Mouse (Mus musculus): ENCODE measurements around the gene Gm20388. TPM values are rescaled to one million over a fixed set of nuclear protein-coding genes. Genes with fewer than 3 reads are reported as not detected.
A peak's percentile ranks its signal among the peaks of the same experiment; 100 is the strongest.

Gene Gm20388
- total RNA-seq, 1 experiment, result 27.0 TPM

DNA sequence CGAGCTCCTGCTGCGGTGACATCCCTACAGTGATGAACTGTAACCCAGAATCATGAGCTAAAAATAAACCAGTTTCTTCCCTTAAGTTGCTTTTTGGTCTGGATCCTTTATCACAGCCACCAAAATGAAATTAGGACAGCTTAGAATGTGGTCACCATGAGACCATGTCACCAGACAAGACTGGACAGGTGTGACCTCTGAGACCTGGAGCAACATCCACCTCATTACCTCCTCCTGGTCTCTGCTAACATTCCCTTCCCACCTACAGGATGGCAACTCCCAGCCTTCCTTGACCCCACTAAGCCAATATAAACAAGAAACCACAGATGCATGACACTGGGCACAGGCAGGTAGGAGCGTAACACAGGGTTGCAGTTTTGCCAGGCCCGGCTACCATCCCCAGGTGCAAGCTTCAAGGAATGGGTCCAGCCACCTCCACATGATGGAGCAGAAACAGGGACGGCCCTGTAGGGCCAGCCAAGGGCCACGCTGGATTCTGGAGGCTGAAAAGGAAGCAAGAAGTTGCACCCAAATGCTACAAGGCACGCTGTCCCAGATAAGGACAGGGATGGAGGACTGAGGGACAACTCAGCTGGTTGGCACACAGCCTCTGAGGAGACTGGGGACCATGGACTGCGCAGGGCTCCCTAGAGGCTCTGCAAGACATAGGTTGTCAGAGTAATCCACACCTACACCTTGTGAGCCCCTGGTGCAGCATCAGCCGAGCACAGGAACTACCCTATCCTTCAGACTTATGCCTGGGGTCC lies 2627.9 kb downstream of the Gm20388 start:
- TF ChIP-seq MAFK (IDR thresholded peaks at IDR 0.05; ENCODE audit: insufficient read depth, low read depth, low read length) (no peak), ZNF384 (IDR thresholded peaks at IDR 0.05; ENCODE audit: low read depth, low read length) (no peak), CHD2 (IDR thresholded peaks at IDR 0.05; ENCODE audit: low read depth, low read length) (no peak), HCFC1 (IDR thresholded peaks at IDR 0.05; ENCODE audit: borderline replicate concordance, insufficient read depth, low read length) (no peak)
- DNase-seq (ENCODE audit: low read depth, low spot score), result no peak
- Histone ChIP-seq H3K36me3 (ENCODE audit: control insufficient read depth, insufficient read depth, low read length, poor library complexity, severe bottlenecking) (peaks cover 5% of the 10 kb centered on the region; the same call in 1 of the 2 replicates), H3K4me1 (ENCODE audit: control insufficient read depth in 2 of 2, insufficient read depth in 2 of 2, low read length in 2 of 2, poor library complexity in 1 of 2) (peaks cover 2 to 20% of the 10 kb centered on the region in 2 experiments; a peak in 1 of 4 replicates), H3K9ac (ENCODE audit: insufficient read depth, low read depth, low read length, poor library complexity, severe bottlenecking) (no peak overlapping the region), H3K27ac (ENCODE audit: insufficient read depth, low read depth, low read length, poor library complexity, severe bottlenecking) (0 out of 2 replicates have a peak overlapping the region, but pooled peaks have one; percentile 13), H3K4me3 (ENCODE audit: insufficient read depth in 1 of 2, low read depth in 1 of 2, low read length in 2 of 2, poor library complexity in 1 of 2, severe bottlenecking in 1 of 2) (no peak overlapping the region), H3K9me3 (ENCODE audit: control insufficient read depth, insufficient read depth, low read depth, low read length) (no peaks in the 10 kb centered on the region)
- in situ Hi-C loops (cut with MboI; ENCODE audit: low sequenced_read_pairs in 2 of 2, unreplicated experiment in 2 of 2), result no loop called here

DNA sequence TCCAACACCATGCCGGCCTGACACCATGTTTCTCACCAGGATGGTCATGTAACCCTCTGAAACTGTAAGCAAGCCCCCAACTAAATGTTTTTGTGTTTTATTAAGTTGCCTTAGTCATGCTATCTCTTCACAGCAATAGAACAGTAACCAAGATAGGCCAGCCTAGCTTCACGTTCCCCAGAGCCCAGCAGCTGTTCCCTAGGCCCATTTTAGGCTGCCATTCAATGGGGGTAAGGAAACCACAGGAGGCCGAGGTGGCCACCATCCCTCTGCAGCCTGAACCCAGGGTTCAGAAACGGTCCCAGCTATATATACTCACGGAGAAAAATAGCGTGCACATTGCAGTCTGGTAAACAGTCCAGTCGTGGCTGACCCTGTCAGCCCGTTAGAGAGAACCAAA lies 2633.5 kb downstream of the Gm20388 start:
- in situ Hi-C loops (cut with MboI; ENCODE audit: low sequenced_read_pairs in 2 of 2, unreplicated experiment in 2 of 2), result no loop called here
- no peak overlapping the region for H3K27ac ChIP-seq (ENCODE audit: insufficient read depth, low read depth, low read length, poor library complexity, severe bottlenecking)
- no peak overlapping the region for H3K9ac ChIP-seq (ENCODE audit: insufficient read depth, low read depth, low read length, poor library complexity, severe bottlenecking)
- H3K4me3 ChIP-seq (ENCODE audit: insufficient read depth in 1 of 2, low read depth in 1 of 2, low read length in 2 of 2, poor library complexity in 1 of 2, severe bottlenecking in 1 of 2), result no peak overlapping the region
- H3K4me1 ChIP-seq (ENCODE audit: control insufficient read depth in 2 of 2, insufficient read depth in 2 of 2, low read length in 2 of 2, poor library complexity in 1 of 2), result peaks cover 6 to 37% of the 10 kb centered on the region in 2 experiments; a peak in 3 of 4 replicates
- H3K9me3 ChIP-seq (ENCODE audit: control insufficient read depth, insufficient read depth, low read depth, low read length), result no peaks in the 10 kb centered on the region
- TF ChIP-seq HCFC1 (IDR thresholded peaks at IDR 0.05; ENCODE audit: borderline replicate concordance, insufficient read depth, low read length) (no peak), MAFK (IDR thresholded peaks at IDR 0.05; ENCODE audit: insufficient read depth, low read depth, low read length) (no peak)
- H3K36me3 ChIP-seq (ENCODE audit: control insufficient read depth, insufficient read depth, low read length, poor library complexity, severe bottlenecking), result peaks cover 6% of the 10 kb centered on the region; the same call in 1 of the 2 replicates
- no peak for DNase-seq (ENCODE audit: low read depth, low spot score)

DNA sequence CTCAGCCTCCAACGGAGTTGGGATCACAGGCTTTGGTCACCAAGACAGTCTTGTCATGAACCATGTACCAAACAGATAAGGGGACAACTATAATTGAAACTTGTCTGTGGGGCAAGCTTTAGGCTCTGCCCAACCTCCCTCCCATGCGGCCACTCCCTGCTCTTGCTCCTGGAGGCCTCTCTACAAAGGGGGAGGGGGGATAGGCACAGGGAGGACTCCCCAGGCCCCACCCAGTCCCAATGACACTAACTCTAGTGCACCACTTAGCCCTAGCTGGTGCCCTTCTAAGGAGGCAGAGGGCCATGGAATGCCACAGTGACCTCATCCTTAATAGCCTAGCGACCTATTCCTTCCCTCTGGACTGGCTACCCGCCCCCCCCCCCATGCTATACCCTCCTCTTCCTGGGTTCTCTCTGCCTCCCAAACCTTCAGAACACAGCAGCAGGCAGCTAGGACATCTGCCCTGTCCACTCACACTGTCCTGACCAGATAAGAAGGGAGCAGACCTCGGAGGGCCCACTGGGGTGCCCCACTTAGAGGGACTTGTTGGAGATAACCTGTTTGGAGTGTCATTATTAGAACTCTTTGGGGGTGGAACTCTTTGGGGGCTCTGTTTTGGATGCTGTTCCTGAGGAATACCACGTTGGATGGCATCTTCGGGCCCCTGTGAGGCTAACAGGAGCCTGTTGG lies 2635.6 kb downstream of the Gm20388 start:
- no peak overlapping the region for H3K4me3 ChIP-seq (ENCODE audit: insufficient read depth in 1 of 2, low read depth in 1 of 2, low read length in 2 of 2, poor library complexity in 1 of 2, severe bottlenecking in 1 of 2)
- DNase-seq (ENCODE audit: low read depth, low spot score), result no peak
- H3K9ac ChIP-seq (ENCODE audit: insufficient read depth, low read depth, low read length, poor library complexity, severe bottlenecking), result no peak overlapping the region; the same call in 1 of the 2 replicates
- no peak for TF ChIP-seq MAFK (IDR thresholded peaks at IDR 0.05; ENCODE audit: insufficient read depth, low read depth, low read length)
- TF ChIP-seq HCFC1 (IDR thresholded peaks at IDR 0.05; ENCODE audit: borderline replicate concordance, insufficient read depth, low read length), result no peak
- TF ChIP-seq ZNF384 (IDR thresholded peaks at IDR 0.05; ENCODE audit: low read depth, low read length), result no peak
- TF ChIP-seq ZC3H11A (IDR thresholded peaks at IDR 0.05; ENCODE audit: borderline replicate concordance, low read depth, low read length), result no peak
- no peak for TF ChIP-seq CHD2 (IDR thresholded peaks at IDR 0.05; ENCODE audit: low read depth, low read length)
- H3K9me3 ChIP-seq (ENCODE audit: control insufficient read depth, insufficient read depth, low read depth, low read length), result no peaks in the 10 kb centered on the region
- H3K27ac ChIP-seq (ENCODE audit: insufficient read depth, low read depth, low read length, poor library complexity, severe bottlenecking), result no peak overlapping the region
- in situ Hi-C loops (cut with MboI; ENCODE audit: low sequenced_read_pairs in 2 of 2, unreplicated experiment in 2 of 2), result no loop called here
- H3K4me1 ChIP-seq (ENCODE audit: control insufficient read depth in 2 of 2, insufficient read depth in 2 of 2, low read length in 2 of 2, poor library complexity in 1 of 2), result peaks cover 8 to 36% of the 10 kb centered on the region in 2 experiments; a peak in 3 of 4 replicates
- peaks cover 3% of the 10 kb centered on the region; the same call in 1 of the 2 replicates for H3K36me3 ChIP-seq (ENCODE audit: control insufficient read depth, insufficient read depth, low read length, poor library complexity, severe bottlenecking)

DNA sequence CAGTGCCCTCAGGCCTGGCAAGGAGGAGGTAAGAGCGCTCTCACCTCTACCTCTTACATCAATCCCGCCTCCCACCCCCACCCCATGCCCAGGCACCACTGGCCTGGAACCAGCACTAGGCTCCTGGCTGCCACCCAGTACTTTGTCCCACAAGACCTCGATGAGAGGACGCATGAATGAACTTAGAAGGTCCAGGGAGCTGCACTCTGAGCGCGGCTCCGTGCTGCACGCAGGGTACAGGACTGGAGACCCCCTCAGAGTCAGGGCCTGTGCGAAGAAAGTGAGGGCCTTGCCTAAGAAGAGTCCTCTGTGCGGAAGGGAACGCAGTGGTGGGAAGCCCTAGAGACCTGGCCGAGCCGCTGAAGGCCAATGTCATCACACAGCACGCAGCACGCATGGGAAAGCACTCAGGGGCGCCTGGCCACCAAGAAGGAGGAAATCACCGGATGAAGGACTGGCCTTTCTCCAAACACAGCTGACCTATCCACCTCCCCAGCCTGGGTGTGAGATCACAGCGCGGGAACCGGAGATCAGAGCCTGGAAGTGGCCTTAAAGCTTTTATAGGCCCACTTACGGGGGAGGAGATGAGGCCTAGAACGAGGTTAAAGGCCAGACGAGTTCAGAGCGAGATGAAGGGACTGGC lies 2636.3 kb downstream of the Gm20388 start:
- no peak overlapping the region for H3K27ac ChIP-seq (ENCODE audit: insufficient read depth, low read depth, low read length, poor library complexity, severe bottlenecking)
- no peak overlapping the region for H3K9ac ChIP-seq (ENCODE audit: insufficient read depth, low read depth, low read length, poor library complexity, severe bottlenecking)
- in situ Hi-C loops (cut with MboI; ENCODE audit: low sequenced_read_pairs in 2 of 2, unreplicated experiment in 2 of 2), result no loop called here
- H3K9me3 ChIP-seq (ENCODE audit: control insufficient read depth, insufficient read depth, low read depth, low read length), result no peaks in the 10 kb centered on the region
- H3K36me3 ChIP-seq (ENCODE audit: control insufficient read depth, insufficient read depth, low read length, poor library complexity, severe bottlenecking), result peaks cover 3% of the 10 kb centered on the region; the same call in 1 of the 2 replicates
- H3K4me3 ChIP-seq (ENCODE audit: insufficient read depth in 1 of 2, low read depth in 1 of 2, low read length in 2 of 2, poor library complexity in 1 of 2, severe bottlenecking in 1 of 2), result no peak overlapping the region
- DNase-seq (ENCODE audit: low read depth, low spot score), result no peak
- TF ChIP-seq CHD2 (IDR thresholded peaks at IDR 0.05; ENCODE audit: low read depth, low read length), result no peak
- no peak for TF ChIP-seq HCFC1 (IDR thresholded peaks at IDR 0.05; ENCODE audit: borderline replicate concordance, insufficient read depth, low read length)
- TF ChIP-seq ZC3H11A (IDR thresholded peaks at IDR 0.05; ENCODE audit: borderline replicate concordance, low read depth, low read length), result no peak
- TF ChIP-seq MAFK (IDR thresholded peaks at IDR 0.05; ENCODE audit: insufficient read depth, low read depth, low read length), result no peak
- no peak for TF ChIP-seq ZNF384 (IDR thresholded peaks at IDR 0.05; ENCODE audit: low read depth, low read length)
- peaks cover 7 to 36% of the 10 kb centered on the region in 2 experiments; a peak in 3 of 4 replicates for H3K4me1 ChIP-seq (ENCODE audit: control insufficient read depth in 2 of 2, insufficient read depth in 2 of 2, low read length in 2 of 2, poor library complexity in 1 of 2)
